Mouse (Mus musculus) myocyte (in vitro differentiated cells): Measurements from ENCODE around the gene Gm45618.

Experiments
- CEBPB ChIP-seq: IDR thresholded peaks from 2 replicates; pipeline ENCODE4 v1.6.1; 2011; ENCODE audit warnings: mild to moderate bottlenecking, moderate library complexity; ENCODE audit not compliant: poor library complexity, insufficient read depth, severe bottlenecking
- MAX ChIP-seq: IDR thresholded peaks from one replicate; pipeline ENCODE4 v1.6.1; 2011; ENCODE audit warnings: low read depth, mild to moderate bottlenecking, control low read depth
- MYOG ChIP-seq, 3 experiments: IDR thresholded peaks; one replicate each; pipeline ENCODE4 v1.6.1; 2011; ENCODE audit warnings: control low read depth in 2 of 3, low read depth in 2 of 3, mild to moderate bottlenecking in 2 of 3; ENCODE audit not compliant: insufficient read length in 2 of 3, control insufficient read depth in 1 of 3, insufficient read depth in 1 of 3
- POLR2A ChIP-seq: IDR thresholded peaks from one replicate; pipeline ENCODE4 v1.6.1; 2011; ENCODE audit warnings: low read depth, mild to moderate bottlenecking, control low read depth, moderate library complexity; ENCODE audit not compliant: insufficient read length
- POLR2AphosphoS2 ChIP-seq: IDR thresholded peaks from one replicate; pipeline ENCODE4 v1.6.1; 2011; ENCODE audit warnings: low read depth, control low read depth; ENCODE audit not compliant: insufficient read length
- REST ChIP-seq: IDR thresholded peaks from one replicate; pipeline ENCODE4 v1.6.1; 2011; ENCODE audit warnings: mild to moderate bottlenecking, control low read depth, moderate library complexity; ENCODE audit not compliant: insufficient read depth, insufficient read length
- SRF ChIP-seq: IDR thresholded peaks from one replicate; pipeline ENCODE4 v1.6.1; 2011; ENCODE audit warnings: low read depth; ENCODE audit not compliant: control insufficient read depth, insufficient read length
- TCF12 ChIP-seq: IDR thresholded peaks from one replicate; pipeline ENCODE4 v1.6.1; 2011; ENCODE audit warnings: mild to moderate bottlenecking, control low read depth; ENCODE audit not compliant: poor library complexity, insufficient read depth, severe bottlenecking
- TCF3 ChIP-seq: IDR thresholded peaks from one replicate; pipeline ENCODE4 v1.6.1; 2011; ENCODE audit warnings: low read depth, control low read depth; ENCODE audit not compliant: insufficient read length
- USF1 ChIP-seq: IDR thresholded peaks from one replicate; pipeline ENCODE4 v1.6.1; 2011; ENCODE audit warnings: low read depth, mild to moderate bottlenecking, control low read depth, moderate library complexity

GRCm38 (mm10) chr7:142159366-142159765, 38.8 kb upstream of the Gm45618 start:
- TF ChIP-seq TCF3 (no peak), POLR2A (no peak), MAX (no peak), SRF (no peak), MYOG (IDR thresholded peaks at IDR 0.05; ENCODE audit: control insufficient read depth in 1 of 3, insufficient read depth in 1 of 3, insufficient read length in 2 of 3, low read depth in 2 of 3) (no peak), USF1 (no peak), POLR2AphosphoS2 (no peak), CEBPB (no peak), TCF12 (no peak), REST (no peak)
